Mouse (Mus musculus): Measurements from ENCODE around the gene Tssk3.
"Not testable (repeated sequence)": the region's sequence is repeated elsewhere in the genome, so short reads cannot be mapped to it uniquely, and the experiment has no call there.

Gene Tssk3

DNA sequence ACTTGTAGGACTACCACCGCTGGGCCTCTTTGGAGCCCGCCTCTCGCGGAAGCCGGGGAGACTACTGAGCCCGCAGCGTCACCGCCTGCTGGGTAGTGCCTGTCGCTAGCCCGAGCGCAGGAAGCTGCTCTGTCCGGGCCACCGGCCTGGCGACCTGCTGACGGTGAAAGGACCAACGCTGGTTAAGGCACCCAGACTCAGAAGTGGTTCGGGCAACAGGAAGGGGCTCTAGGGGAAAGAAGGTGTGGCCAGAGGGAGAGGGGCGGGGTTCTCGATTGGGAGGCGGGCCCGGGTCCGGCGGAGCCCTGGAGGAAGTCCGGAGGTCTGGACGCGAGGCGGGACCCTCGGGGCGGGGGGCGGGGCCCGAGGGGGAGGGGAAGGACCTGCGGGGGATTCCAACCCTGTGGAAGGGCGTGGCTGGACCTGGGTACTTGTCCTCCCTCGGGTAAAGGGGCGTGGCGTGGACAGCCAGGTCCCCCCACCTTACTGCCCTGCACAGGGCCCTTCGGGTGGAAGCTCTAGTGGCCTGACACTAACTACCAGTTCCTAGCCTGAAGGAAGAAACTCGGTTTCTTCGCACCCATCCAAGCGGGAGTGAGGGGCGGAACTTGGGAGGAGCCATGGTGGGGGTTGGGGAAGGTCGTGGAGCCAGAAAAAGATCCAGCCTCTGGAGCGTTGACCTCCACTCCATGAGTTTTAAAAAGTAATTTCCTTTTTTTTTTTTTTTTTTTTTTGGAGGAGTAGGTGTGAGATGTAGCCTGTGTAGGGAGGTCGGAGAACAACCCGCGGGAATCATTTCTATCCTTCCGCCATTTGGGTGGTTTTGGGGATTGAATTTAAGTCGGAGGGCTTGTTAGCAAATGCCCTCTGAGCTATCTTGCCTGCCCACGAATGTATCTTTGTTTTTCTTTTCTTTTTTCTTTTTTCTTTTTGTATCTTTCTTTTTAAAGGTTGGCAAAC, 10.1 kb upstream of the Tssk3 start:
- peak; percentile 89 for DNase-seq (ENCODE audit: low spot score)

DNA sequence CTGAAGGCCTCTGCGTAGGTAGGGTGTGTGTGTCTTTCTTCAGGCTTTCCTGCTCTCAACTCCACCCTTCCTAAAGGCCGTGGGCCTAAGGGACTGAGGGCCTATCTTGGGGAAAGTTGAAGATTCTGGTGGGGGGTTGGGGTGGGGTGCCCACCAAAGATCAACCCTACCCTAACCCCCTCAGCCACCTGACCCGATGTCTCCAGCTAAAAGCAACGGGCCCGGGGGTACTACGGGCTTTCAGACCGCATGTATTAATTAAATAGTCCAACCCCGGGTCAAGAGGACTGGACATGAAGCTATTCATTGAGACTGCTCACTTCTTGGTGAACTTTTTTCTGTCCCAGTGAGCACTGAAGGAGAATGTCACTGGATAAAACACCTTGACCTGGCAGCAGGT, 9.2 kb upstream of the Tssk3 start:
- no peak for DNase-seq (ENCODE audit: low spot score)

DNA sequence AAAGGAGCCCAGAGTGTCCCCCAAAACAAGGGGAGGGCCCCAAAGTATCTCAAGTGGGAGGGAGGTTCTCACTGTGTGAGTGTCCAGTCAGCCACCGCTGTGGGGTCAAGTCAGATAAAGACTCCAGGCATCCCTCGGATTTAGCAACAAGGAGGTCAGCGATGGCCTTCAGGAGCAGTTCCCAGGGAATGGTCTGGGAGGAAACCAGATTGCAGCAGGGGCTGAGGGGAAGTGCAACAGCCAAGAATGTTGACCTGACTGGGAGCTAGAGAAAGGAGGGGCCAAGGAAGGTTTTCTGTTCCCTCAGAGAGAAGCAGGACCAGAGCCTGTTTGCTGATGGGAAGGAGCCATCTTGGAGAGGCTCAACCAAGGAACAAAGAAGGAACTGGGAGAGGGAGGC, 8.1 kb upstream of the Tssk3 start:
- DNase-seq (ENCODE audit: low spot score) = no peak

DNA sequence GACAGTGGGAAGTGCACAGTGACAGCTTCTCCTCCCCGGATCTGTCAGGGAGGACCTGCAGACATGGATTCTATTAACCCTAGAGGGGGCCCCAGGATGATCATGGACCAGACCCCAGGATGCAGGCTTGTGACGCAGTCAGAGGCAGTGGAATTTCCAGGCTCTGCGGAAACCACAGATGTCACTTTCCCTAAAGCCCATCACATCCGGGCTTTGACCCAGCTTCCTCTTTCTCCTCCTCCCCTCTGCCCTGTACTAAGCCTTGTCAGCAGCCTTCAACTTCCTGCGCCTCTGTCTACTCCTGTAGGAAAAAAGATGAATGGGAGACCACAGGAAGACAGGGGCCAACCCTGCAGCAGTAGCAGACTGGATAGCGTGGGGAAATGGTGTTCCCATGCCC, 5.8 kb upstream of the Tssk3 start:
- peak; percentile 25 for DNase-seq (ENCODE audit: low spot score)

- peak; percentile 68 for DNase-seq (ENCODE audit: low spot score)
Measured at GRCm38 (mm10) chr4:129495672-129496562, 5.1 kb upstream of the Tssk3 start.

- DNase-seq (ENCODE audit: low spot score) = no peak
Measured at GRCm38 (mm10) chr4:129494681-129495080, 3.9 kb upstream of the Tssk3 start.

GRCm38 (mm10) chr4:129481090-129481489, 9.7 kb downstream of the Tssk3 start:
- DNase-seq (ENCODE audit: low spot score) = no peak

DNA sequence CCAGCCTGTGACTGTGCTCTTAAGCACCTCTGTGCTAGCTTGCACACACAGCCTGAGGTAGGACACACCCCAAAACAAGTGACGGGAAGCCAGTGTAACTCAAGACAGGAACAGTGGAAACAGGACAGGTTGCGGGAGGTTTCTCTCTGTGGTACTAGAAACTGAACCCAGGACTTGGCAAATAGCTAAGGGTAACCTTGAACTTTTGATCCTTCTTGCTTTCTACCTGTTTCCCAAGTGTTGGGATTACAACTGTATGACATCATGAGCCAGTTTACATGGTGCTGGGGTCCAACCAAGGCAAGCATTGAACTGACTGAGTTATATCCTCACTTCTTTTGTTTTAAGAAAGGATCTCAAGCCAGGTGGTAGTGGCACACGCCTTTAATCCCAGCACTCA, 11.0 kb downstream of the Tssk3 start:
- DNase-seq (ENCODE audit: low spot score) = no peak

DNA sequence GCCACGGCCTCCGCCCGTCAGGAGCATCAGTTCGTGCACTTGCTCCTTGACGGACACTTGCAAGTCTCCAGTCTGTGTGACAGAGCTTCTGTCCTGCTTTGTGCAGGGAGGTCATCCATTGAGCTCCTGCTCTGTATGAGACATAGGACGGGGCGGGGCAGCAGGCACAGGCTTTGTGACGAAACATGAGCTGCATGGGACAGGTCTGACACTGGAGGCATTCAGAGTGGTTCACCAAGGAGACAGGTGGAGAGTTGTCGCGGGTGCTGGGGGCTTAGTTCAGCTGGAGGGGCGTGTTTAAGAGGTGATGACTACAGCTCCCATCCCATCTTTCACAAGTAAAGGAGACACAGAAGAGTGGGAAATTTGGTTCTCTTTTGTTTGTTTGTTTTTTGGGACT, 14.8 kb downstream of the Tssk3 start:
- no peak for DNase-seq (ENCODE audit: low spot score)

GRCm38 (mm10) chr4:129464286-129464815, 26.5 kb downstream of the Tssk3 start:
- no peak for DNase-seq (ENCODE audit: low spot score)

DNA sequence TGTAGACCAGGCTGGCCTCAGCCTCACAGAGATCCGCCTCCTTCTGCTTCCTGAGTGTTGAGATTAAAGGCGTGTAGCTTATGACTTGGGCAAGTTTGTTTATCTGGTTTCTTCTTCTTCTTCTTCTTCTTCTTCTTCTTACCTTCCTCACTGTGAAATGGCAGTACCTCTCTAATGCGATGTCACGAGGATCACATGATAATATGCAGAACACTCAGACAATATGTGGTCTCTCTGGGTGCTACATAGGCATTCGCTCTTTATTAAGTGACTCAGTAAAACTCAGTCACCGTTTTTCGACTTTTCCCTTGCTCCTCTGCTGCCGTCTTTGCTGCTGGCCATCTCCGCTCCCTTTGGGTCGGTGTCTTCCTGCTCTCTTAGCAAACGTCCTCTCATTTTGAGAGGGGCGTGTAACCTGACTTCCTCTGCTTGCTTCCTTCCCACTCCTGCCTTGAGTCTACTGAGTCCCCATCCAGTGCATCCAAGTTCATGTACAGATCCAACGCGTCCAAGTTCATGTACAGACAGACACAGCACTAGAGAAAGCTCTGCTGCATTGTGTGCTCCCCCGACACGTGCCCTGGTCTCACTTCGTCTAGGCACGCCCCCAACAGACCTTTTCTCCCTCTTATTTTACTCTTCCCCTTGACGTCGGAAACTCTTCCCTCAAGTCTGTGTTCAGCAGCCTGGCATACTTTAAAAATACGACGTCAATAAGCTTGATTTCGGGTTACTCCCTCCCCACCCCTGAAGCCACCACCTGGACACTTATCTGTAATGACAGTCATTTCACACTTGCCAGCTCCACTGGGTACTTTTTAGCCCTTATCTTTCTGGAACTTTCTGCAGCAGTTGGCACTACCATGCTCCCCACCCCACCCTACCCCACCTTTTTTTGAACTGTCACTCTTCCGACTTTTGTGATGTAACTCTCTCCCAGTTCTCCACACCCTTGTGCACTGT, 27.4 kb downstream of the Tssk3 start:
- no peak for DNase-seq (ENCODE audit: low spot score)

DNA sequence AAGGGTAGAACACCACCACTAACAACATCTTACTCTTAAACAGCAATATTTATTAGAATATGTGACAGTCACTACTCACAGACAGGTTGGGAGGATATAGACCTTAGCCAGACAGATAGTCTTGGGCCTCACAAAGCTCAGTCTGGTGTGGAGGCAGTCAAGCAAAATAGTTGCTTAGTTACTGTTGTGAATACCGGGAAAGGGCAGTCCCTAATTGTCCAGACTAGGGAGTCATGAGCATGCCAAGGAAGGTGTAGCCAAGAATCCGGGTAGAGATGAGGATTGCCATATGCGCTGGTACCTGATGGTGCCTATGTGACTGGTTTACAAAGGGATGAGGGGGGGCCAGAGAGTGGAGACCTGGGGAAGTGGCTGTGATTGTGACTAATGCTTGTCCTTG, 28.7 kb downstream of the Tssk3 start:
- DNase-seq (ENCODE audit: low spot score) = no peak

- peak; percentile 99 for DNase-seq (ENCODE audit: low spot score)
Measured at GRCm38 (mm10) chr4:129461183-129461960, 29.4 kb downstream of the Tssk3 start, which contains the start of gene Bsdc1. Bsdc1 (plus strand) TSS chr4:129461581.

- peak; percentile 11 for DNase-seq (ENCODE audit: low spot score)
Measured at GRCm38 (mm10) chr4:129460827-129461182, 30.0 kb downstream of the Tssk3 start.

DNA sequence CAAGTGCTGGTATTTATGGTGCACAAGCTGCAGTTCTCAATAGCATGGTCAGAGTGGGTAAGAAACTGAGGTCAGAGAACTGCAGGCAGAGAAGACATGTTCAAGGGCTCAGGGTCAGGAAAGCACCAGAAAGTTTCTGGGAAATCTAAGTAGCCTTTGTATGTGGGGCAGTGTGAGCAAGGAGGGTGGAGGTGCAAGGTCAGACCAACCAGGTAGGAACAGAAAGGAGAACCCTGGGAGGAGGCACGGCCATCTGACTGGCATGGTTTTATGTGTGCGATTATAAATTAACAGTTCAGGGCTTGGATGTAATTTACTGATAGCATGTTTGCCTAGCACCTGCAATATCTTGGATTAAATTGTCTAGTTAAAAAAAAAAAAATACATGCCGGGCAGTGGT, 31.1 kb downstream of the Tssk3 start:
- DNase-seq (ENCODE audit: low spot score) = no peak

DNA sequence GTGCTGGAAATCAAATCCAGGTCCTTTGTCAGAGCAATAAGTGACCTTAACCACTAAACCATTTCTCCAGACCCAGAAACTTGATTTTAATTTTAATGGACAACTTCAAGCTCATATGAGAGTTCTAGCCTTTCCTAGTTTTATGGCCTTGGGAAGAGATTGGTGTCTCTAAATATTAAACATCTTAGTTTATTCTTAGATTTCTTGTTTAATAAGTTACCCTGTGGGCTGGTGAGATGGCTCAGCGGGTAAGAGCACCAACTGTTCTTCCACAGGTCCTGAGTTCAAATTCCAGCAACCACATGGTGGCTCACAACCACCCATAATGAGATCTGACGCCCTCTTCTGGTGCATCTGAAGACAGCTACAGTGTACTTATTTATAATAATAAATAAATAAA, 33.5 kb downstream of the Tssk3 start:
- not testable (repeated sequence) for DNase-seq (ENCODE audit: low spot score)

- no peak for DNase-seq (ENCODE audit: low spot score)
Measured at GRCm38 (mm10) chr4:129456126-129456525, 34.7 kb downstream of the Tssk3 start.

DNA sequence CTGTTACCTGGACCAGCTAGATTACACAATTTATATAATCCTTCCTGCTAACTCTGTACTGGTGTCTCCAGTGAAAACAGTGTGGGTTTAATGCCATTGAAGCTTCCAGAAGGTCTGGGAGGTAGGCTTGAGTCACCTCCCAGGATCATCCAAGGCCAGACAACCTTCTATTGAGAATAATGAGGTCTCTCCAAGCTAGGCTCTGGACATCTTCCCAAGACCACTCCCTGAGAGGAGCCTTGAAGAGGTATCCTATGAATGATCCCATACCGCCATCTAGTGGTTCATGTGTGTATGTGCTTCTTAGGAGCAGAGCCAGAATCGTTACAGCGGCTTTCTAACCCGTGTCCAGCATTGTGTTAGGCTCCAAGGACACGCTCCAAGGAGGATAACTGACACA, 35.6 kb downstream of the Tssk3 start:
- DNase-seq (ENCODE audit: low spot score) = peak; percentile 95

DNA sequence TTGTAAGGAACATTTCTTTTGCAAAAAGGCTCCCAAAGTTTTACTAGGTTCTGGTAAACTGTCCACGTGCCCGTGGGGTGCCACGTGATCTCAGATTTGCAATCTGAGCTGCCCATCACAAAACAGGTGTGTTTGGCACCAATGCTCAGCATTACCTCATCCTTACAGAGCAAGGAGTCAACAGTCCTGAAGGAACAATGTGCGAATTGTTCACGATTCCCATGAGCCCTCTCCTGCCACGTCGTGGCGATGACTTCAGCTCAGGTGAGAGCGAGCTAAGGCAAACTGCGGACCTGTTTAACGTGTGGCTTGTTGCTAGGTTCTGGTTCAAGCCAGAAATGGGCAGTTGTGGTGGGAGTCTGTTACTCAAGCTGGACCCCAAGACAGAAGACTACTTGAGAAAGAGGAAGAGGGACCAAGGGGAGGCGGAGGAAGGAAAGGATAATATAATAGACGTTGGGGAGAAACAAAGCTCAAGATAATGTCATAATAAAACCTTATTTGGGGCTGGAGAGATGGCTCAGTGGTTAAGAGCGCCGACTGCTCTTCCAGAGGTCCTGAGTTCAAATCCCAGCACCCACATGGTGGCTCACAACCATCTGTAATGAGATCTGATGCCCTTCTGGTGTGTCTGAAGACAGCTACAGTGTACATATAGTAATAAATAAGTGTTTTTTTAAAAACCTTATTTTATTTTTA, 39.2 kb downstream of the Tssk3 start:
- DNase-seq (ENCODE audit: low spot score) = no peak

GRCm38 (mm10) chr4:129450851-129451250, 40.0 kb downstream of the Tssk3 start:
- no peak for DNase-seq (ENCODE audit: low spot score)
